Comparison of ENCODE assay signal across 10 mouse cellular contexts in genomic region chr2:168734023-168734422, GRCm38 (mm10). TPM values are rescaled to one million over a fixed set of nuclear protein-coding genes. Genes with fewer than 3 reads are reported as not detected.
A peak's percentile ranks its signal among the peaks of the same experiment; 100 is the strongest.
DNase-seq lines count a peak whose midpoint lies in the region; ATAC-seq lines count a peak whose summit lies in the region.
"Had no signal": no experiment of that assay in that cellular context is flagged by ENCODE, and none has a peak within 500 bp of the region (broad histone marks: within the 10 kb centered on the region; RNA-seq: fewer than 3 reads in every experiment).

No protein-coding gene starts in this region.

- DNase-seq in heart, adult 11 months: peak; percentile 96
- peak; percentile 82 for DNase-seq in R1 (ENCODE audit: low read depth, low spot score)
- DNase-seq in embryonic facial prominence, embryonic 10.5 days (ENCODE audit: low spot score): no peak
- peak; percentile 42 to 45 for DNase-seq in layer of hippocampus, postnatal 36 days
- DNase-seq in spleen, postnatal 14 days (ENCODE audit: low spot score in 2 of 2): no peak
- DNase-seq in thymus, postnatal 36 days: no peak

- H3K36me3 ChIP-seq in heart, embryonic 11.5 days (ENCODE audit: control insufficient read depth, insufficient read depth, low read length): no peaks in the 10 kb centered on the region
- H3K36me3 ChIP-seq in embryonic facial prominence, embryonic 10.5 days (replicated peaks): no peaks in the 10 kb centered on the region

- no peak overlapping the region for H3K4me2 ChIP-seq in heart, embryonic 11.5 days

- ATAC-seq in heart, embryonic 11.5 days (replicated peaks; ENCODE audit: insufficient number of reproducible peaks, low FRiP score, low TSS enrichment): no peak
- no peak for ATAC-seq in granulocyte monocyte progenitor cell, adult 5-6 weeks (replicated peaks; ENCODE audit: poor library complexity, severe bottlenecking)

- H3K9ac ChIP-seq in heart, embryonic 11.5 days (ENCODE audit: low read depth, low read length): no peak overlapping the region

- H3K27ac ChIP-seq in heart, embryonic 11.5 days (ENCODE audit: low read depth, low read length): no peak overlapping the region
- 0 out of 2 replicates have a peak overlapping the region, but pooled peaks have one; percentile 8 for H3K27ac ChIP-seq in embryonic facial prominence, embryonic 10.5 days (replicated peaks)
- H3K27ac ChIP-seq: kidney, postnatal 0 days had no signal

- 0 out of 2 replicates have a peak, but pooled peaks cover 3% of the 10 kb centered on the region for H3K4me1 ChIP-seq in heart, embryonic 11.5 days (ENCODE audit: control insufficient read depth, insufficient read depth, low read length)
- peaks cover 33% of the 10 kb centered on the region for H3K4me1 ChIP-seq in embryonic facial prominence, embryonic 10.5 days

- no peak overlapping the region for H3K4me3 ChIP-seq in heart, embryonic 11.5 days (ENCODE audit: low read depth, low read length)
- H3K4me3 ChIP-seq in embryonic facial prominence, embryonic 10.5 days: no peak overlapping the region

- no peaks in the 10 kb centered on the region for H3K27me3 ChIP-seq in heart, embryonic 11.5 days (ENCODE audit: control insufficient read depth, insufficient read depth, low read length)
- no peaks in the 10 kb centered on the region for H3K27me3 ChIP-seq in embryonic facial prominence, embryonic 10.5 days (replicated peaks; ENCODE audit: low read depth, poor library complexity, severe bottlenecking)

- no peaks in the 10 kb centered on the region for H3K9me3 ChIP-seq in heart, embryonic 11.5 days (replicated peaks; ENCODE audit: control insufficient read depth, low read length)
- H3K9me3 ChIP-seq in embryonic facial prominence, embryonic 10.5 days: no peaks in the 10 kb centered on the region

- 48% methylated on average over 11 of the region's 11 CpGs for WGBS in heart, embryonic 11.5 days (ENCODE audit: insufficient replicate concordance)
- WGBS in embryonic facial prominence, embryonic 10.5 days: 49% methylated on average over 11 of the region's 11 CpGs

RNA-seq across cellular contexts. Expression of gene Atp9a, which starts 8.2 kb away (rescaled TPM):
- 7.5 and 9.4 TPM in 2 replicates for polyA plus RNA-seq in heart, embryonic 11.5 days (2014; fragmentation: Nextera tagmentation; extraction: Ambion mirVana)
- polyA plus RNA-seq in embryonic facial prominence, embryonic 10.5 days (2016; fragmentation: Nextera tagmentation; extraction: Ambion mirVana): 9.3 and 9.4 TPM in 2 replicates
- total RNA-seq in layer of hippocampus, postnatal 36 days (2021): 100 to 1,000 TPM; 342 to 346 TPM
- 0.62 TPM in 1 of 2 replicates, not detected in the other for total RNA-seq in granulocyte monocyte progenitor cell, adult 5-6 weeks (2014; fragmentation: Nextera tagmentation)
- total RNA-seq in granulocyte monocyte progenitor cell, adult 5-6 weeks (2017): 0.56 and 0.82 TPM in 2 replicates
- total RNA-seq: common myeloid progenitor, adult 5-6 weeks had no signal

RNA-seq across cellular contexts. Expression of gene Sall4, which starts 33.7 kb away (rescaled TPM):
- polyA plus RNA-seq in heart, embryonic 11.5 days (2014; fragmentation: Nextera tagmentation; extraction: Ambion mirVana): 4.3 and 5.9 TPM in 2 replicates
- 34.6 and 50.1 TPM in 2 replicates for polyA plus RNA-seq in embryonic facial prominence, embryonic 10.5 days (2016; fragmentation: Nextera tagmentation; extraction: Ambion mirVana)
- total RNA-seq in layer of hippocampus, postnatal 36 days (2021): under 1 TPM; 0.57 to 0.83 TPM
- not detected in 2 replicates for total RNA-seq in granulocyte monocyte progenitor cell, adult 5-6 weeks (2014; fragmentation: Nextera tagmentation)
- not detected in 2 replicates for total RNA-seq in granulocyte monocyte progenitor cell, adult 5-6 weeks (2017)
- total RNA-seq: common myeloid progenitor, adult 5-6 weeks had no signal
- polyA plus RNA-seq: kidney, postnatal 0 days had no signal

Comparison
In these comparisons a context has a peak if more than half of its experiments do, and no peak if none do; other contexts are left out.
1. DNase-seq: peak in heart, adult 11 months (single experiment), R1 (single experiment) and layer of hippocampus, postnatal 36 days (2 of 2); none in embryonic facial prominence, embryonic 10.5 days (single experiment), spleen, postnatal 14 days (0 of 2) and thymus, postnatal 36 days (0 of 2).
2. RNA of gene Atp9a, which starts 8.2 kb away (total RNA-seq): 342 to 346 TPM in layer of hippocampus, postnatal 36 days; 0.56 to 0.82 TPM in granulocyte monocyte progenitor cell, adult 5-6 weeks; every median in the first group is over 100 times any median in the second.